Mouse (Mus musculus) erythroblast, embryonic 14.5 days (primary cell): ENCODE measurements around the gene Fuom.

ENCODE experiments used
- GATA1 ChIP-seq: IDR thresholded peaks from 2 replicates; pipeline ENCODE4 v1.6.1; 2012; ENCODE audit warnings: low read length, inconsistent platforms, mixed read lengths
- TAL1 ChIP-seq: IDR thresholded peaks from 3 replicates; pipeline ENCODE4 v1.6.1; 2012; ENCODE audit warnings: low read length, inconsistent platforms, mixed read lengths

DNA sequence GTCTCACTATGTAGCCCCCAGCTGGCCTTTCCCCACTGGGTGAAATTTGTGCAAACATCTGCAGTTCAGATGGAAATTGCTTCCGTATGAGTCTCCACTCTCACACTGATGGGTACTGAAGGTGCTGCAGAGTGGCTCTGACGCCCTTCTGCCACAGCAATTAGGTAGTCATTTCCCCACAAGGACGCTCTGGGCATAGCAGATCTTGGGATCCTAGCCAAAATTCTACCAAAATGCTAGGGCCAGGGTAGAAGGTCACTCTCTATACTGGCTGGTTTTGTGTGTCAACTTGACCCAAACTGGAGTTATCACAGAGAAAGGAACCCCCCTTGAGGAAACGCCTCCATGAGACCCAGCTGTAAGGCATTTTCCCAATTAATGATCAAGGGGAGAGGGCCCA, 1.8 kb upstream of the Fuom start:
- TF ChIP-seq TAL1 (no peak), GATA1 (no peak)
